Mouse (Mus musculus) spleen, adult 10 weeks (tissue): Measurements from ENCODE around the gene Hnrnpa3. TPM values are rescaled to one million over a fixed set of nuclear protein-coding genes. Genes with fewer than 3 reads are reported as not detected.

Experiments
- polyA plus RNA-seq: library from polyadenylated mRNA; stranded (reverse); fragments of 350-450 nt; fragmentation: Illumina TruSeq; extraction: RNeasy Lipid Tissue Mini Kit (QIAGEN cat#74804); gene quantifications from one replicate; pipeline ENCODE4 v1.2.3, GENCODE M21; 2015; ENCODE audit warnings: low replicate concordance; ENCODE audit not compliant: insufficient read depth

Hnrnpa3 gene
- polyA plus RNA-seq, result 1,339 TPM

DNA sequence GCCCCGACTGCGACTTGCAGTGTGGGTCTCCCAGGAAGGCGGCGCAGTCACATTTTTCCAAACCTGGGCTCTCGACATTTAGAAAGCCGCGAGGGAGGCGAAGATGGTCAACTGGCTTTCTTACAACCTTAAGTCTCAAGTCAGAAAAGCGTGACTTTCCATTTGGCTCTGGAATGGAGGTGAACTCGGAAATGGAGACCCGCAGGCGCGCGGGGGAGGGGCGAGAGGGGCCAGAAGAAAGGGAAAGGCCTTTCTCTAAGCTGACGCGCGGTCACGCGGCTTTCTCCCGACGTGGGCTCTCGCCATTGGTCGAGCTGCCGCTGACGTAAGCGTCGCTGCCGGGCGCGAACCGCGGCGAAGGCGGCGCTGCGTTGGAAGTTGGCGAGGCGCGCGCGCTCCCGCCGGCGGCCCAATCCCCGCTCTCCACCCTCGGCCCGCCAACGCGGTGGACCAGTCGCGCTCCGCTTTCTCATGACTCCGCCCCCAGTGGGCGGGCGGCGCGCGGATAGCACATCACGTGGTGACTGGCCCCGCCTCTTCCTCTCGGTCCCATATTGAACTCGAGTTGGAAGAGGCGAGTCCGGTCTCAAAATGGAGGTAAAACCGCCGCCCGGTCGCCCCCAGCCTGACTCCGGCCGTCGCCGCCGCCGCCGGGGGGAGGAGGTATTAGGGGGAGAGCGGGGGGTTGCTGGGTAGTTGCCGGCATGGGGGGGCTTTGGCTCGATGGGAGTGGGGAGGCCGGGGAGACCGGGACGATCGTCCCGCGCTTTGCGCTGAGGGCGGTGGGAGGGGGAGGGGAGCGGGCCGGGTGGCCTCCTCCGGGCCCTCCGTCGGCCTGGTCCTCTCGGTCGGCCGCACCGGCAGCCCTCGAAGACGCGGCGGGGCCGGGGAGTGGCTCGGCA lies at the start of gene Hnrnpa3:
Gene Hnrnpa3, plus strand, starts transcription at position 535 of the 902 bp plus-strand sequence.

DNA sequence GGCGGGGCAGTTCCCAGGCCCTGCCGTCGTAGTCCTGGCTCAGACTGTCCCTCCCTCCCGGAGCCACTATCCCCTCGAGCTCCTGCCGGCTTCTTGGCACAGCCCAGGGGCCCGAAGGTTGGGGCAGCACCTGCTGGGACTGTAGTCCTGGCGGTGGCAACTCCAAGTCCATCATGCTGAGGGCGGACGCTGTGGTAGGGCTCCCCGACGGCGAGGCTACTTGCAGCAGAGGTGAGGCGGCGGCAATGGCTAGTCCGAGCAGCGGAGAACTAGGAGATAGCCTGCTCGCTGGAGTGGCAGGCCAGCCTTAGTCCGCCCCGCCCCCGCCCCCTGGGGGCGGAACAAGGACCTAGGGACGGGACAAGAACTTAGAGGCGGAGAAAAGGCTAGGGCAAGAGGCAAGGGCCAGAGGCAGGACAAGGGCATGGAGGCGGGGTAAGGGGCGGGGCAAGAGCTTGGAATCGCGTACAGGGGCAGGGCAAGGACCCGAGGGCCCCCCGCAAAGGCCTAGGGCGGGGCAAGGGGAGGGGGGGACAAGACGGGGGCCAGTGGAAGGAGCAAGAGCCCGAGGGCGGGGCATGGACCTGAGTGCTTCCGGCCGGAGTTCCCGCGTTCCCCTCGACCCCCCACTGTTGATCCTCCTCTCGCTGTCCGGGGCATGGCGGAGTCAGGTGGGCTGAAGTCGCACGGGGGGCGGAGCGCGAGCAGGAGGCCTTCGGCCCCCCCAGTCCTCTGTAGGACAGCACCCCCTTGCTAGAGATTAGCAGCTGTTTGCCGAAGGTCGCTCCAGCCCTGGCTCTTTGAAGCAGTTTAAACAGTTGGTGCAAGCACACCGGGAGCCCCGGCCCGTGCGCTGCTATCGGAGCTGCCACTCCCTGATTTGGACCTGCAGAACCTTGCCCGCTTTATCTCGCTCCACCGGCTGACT lies 45.4 kb downstream of the Hnrnpa3 start, which contains the start of gene Nfe2l2:
Gene Nfe2l2, minus strand, starts transcription at position 408 of the 928 bp plus-strand sequence.

Other genes starting within 250 kb of the Hnrnpa3 start
- 89.1 TPM for gene Nfe2l2, start 45.4 kb downstream of the Hnrnpa3 start, polyA plus RNA-seq
- 57.3 TPM for gene Agps, start 172.9 kb downstream of the Hnrnpa3 start, polyA plus RNA-seq